8 mouse cellular contexts compared by ENCODE assay signal in the genomic region with DNA sequence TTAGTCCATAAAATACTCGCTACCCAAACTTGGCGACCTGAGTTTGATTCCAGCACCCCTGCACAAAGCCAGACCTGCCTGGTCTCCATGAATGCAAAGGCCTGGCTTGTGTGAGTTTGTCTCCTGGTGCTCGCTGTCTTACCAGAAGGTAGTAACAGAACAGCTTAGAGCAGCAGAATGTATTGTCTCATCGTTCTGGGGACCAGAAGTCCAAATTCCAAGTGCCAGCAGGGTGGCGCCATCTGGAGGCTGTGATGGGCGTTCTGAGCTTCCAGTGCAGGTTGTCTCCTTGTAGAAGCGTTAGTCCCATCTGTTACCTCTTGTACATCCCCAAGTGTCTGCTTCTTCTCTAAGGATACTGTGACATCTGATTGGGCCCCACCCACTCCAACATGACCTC. TPM values are rescaled to one million over a fixed set of nuclear protein-coding genes. Genes with fewer than 3 reads are reported as not detected.
DNase-seq lines count a peak whose midpoint lies in the region; ATAC-seq and TF ChIP-seq lines count a peak whose summit lies in the region.

No protein-coding gene starts in this region.

- no peak overlapping the region for H3K4me3 ChIP-seq in heart, embryonic 11.5 days (ENCODE audit: low read depth, low read length)
- no peak overlapping the region for H3K4me3 ChIP-seq in embryonic facial prominence, embryonic 14.5 days (ENCODE audit: low read depth, low read length)
- H3K4me3 ChIP-seq in midbrain, embryonic 14.5 days (replicated peaks; ENCODE audit: low read depth, low read length), result no peak overlapping the region

- no peak overlapping the region for H3K9ac ChIP-seq in heart, embryonic 11.5 days (ENCODE audit: low read depth, low read length)
- no peak overlapping the region for H3K9ac ChIP-seq in embryonic facial prominence, embryonic 14.5 days (ENCODE audit: low read depth, low read length)
- no peak overlapping the region; the same call in 1 of the 2 replicates for H3K9ac ChIP-seq in midbrain, embryonic 14.5 days (replicated peaks; ENCODE audit: low read length)

- in situ Hi-C loops in Patski (cut with MboI; ENCODE audit: low pct_unique_long_range_greater_than_20kb), result loop anchor here (5.0 kb wide), 1 partner anchor 145 kb away; no protein-coding TSS in a partner anchor

- no peaks in the 10 kb centered on the region for H3K9me3 ChIP-seq in heart, embryonic 11.5 days (replicated peaks; ENCODE audit: control insufficient read depth, low read length)
- no peaks in the 10 kb centered on the region for H3K9me3 ChIP-seq in embryonic facial prominence, embryonic 14.5 days (ENCODE audit: control insufficient read depth, low read length)
- no peaks in the 10 kb centered on the region for H3K9me3 ChIP-seq in midbrain, embryonic 14.5 days (ENCODE audit: control insufficient read depth, low read length)

- peaks cover 11% of the 10 kb centered on the region for H3K4me1 ChIP-seq in heart, embryonic 11.5 days (ENCODE audit: control insufficient read depth, insufficient read depth, low read length)
- peaks cover 5% of the 10 kb centered on the region for H3K4me1 ChIP-seq in embryonic facial prominence, embryonic 14.5 days (ENCODE audit: control insufficient read depth, insufficient read depth, low read length)
- peaks cover 11% of the 10 kb centered on the region for H3K4me1 ChIP-seq in midbrain, embryonic 14.5 days (ENCODE audit: control insufficient read depth, insufficient read depth, low read length)

- CTCF ChIA-PET in Patski (lab: Charles Lee), result interaction anchor here (0.8 to 3.2 kb wide), 6 partner anchors 15 to 172 kb away, joined by 3 to 10 read pairs (median 4); no protein-coding TSS in a partner anchor

- peak; percentile 46 for DNase-seq in heart, postnatal 4 days
- DNase-seq in Patski (ENCODE audit: low read depth, low spot score), result no peak
- DNase-seq in embryonic facial prominence, embryonic 14.5 days (ENCODE audit: low spot score), result peak; percentile 58
- DNase-seq in kidney, postnatal 10 days, result peak; percentile 57
- DNase-seq in midbrain, embryonic 14.5 days, result peak; percentile 83
- no peak for DNase-seq in urinary bladder, adult 2 months (ENCODE audit: low spot score)
- no peak for DNase-seq in heart, postnatal 36 days

- intact Hi-C loops in heart, postnatal 36 days (cut with DNase I), result loop anchor here (1.0 to 2.0 kb wide), 2 partner anchors 139 to 413 kb away; a partner anchor contains a TSS

- peak; percentile 60 for TF ChIP-seq CTCF in Patski (IDR thresholded peaks at IDR 0.05)

- H3K27ac ChIP-seq in heart, embryonic 11.5 days (ENCODE audit: low read depth, low read length), result no peak overlapping the region
- H3K27ac ChIP-seq in embryonic facial prominence, embryonic 14.5 days (replicated peaks; ENCODE audit: low read depth, low read length), result no peak overlapping the region
- peak overlapping the region; percentile 78 for H3K27ac ChIP-seq in midbrain, embryonic 14.5 days (replicated peaks; ENCODE audit: low read depth, low read length)

- POLR2A ChIA-PET in Patski (lab: Charles Lee), result interaction anchor here (0.6 kb wide), 1 partner anchor 164 kb away, joined by 3 read pairs; no protein-coding TSS in a partner anchor

- ATAC-seq in heart, embryonic 11.5 days (replicated peaks; ENCODE audit: insufficient number of reproducible peaks, low FRiP score, low TSS enrichment), result no peak
- no peak for ATAC-seq in Patski
- no peak for ATAC-seq in embryonic facial prominence, embryonic 14.5 days (ENCODE audit: low read depth)
- no peak for ATAC-seq in midbrain, embryonic 14.5 days (ENCODE audit: low FRiP score, low TSS enrichment)

- 33% methylated on average over 7 of the region's 7 CpGs for WGBS in heart, embryonic 11.5 days (ENCODE audit: insufficient replicate concordance)
- 33% methylated on average over 7 of the region's 7 CpGs for WGBS in embryonic facial prominence, embryonic 14.5 days
- whole genome bisulfite sequencing in midbrain, embryonic 14.5 days, result 33% methylated on average over 7 of the region's 7 CpGs

- no peak overlapping the region for H3K4me2 ChIP-seq in heart, embryonic 11.5 days
- H3K4me2 ChIP-seq in embryonic facial prominence, embryonic 14.5 days (ENCODE audit: low read depth, low read length), result no peak overlapping the region
- H3K4me2 ChIP-seq in midbrain, embryonic 14.5 days (ENCODE audit: low read length), result no peak overlapping the region

- H3K27me3 ChIP-seq in heart, embryonic 11.5 days (ENCODE audit: control insufficient read depth, insufficient read depth, low read length), result no peaks in the 10 kb centered on the region
- H3K27me3 ChIP-seq in Patski, result no peaks in the 10 kb centered on the region
- H3K27me3 ChIP-seq in embryonic facial prominence, embryonic 14.5 days (replicated peaks; ENCODE audit: control insufficient read depth, insufficient read depth, low read length), result 0 out of 2 replicates have a peak, but pooled peaks cover 3% of the 10 kb centered on the region
- no peaks in the 10 kb centered on the region for H3K27me3 ChIP-seq in midbrain, embryonic 14.5 days (ENCODE audit: control insufficient read depth, insufficient read depth, low read length)

- H3K36me3 ChIP-seq in heart, embryonic 11.5 days (ENCODE audit: control insufficient read depth, insufficient read depth, low read length), result no peaks in the 10 kb centered on the region
- no peaks in the 10 kb centered on the region for H3K36me3 ChIP-seq in embryonic facial prominence, embryonic 14.5 days (ENCODE audit: control insufficient read depth, insufficient read depth, low read length)
- H3K36me3 ChIP-seq in midbrain, embryonic 14.5 days (ENCODE audit: control insufficient read depth, insufficient read depth, low read length), result no peaks in the 10 kb centered on the region

RNA-seq across cellular contexts. Expression of a gene that starts 57.5 kb away (rescaled TPM):
- total RNA-seq in heart, postnatal 4 days (2021), result 10 to 100 TPM; 78.4 to 81.7 TPM
- 32.6 and 39.4 TPM in 2 replicates for polyA plus RNA-seq in heart, embryonic 11.5 days (2014; fragmentation: Nextera tagmentation; extraction: Ambion mirVana)
- 107 TPM for polyA plus RNA-seq in Patski (2021)
- 43.8 and 45.4 TPM in 2 replicates for polyA plus RNA-seq in embryonic facial prominence, embryonic 14.5 days (2014; fragmentation: Nextera tagmentation; extraction: Ambion mirVana)
- 48.7 and 58.1 TPM in 2 replicates for polyA plus RNA-seq in midbrain, embryonic 14.5 days (2014; fragmentation: Nextera tagmentation; extraction: Ambion mirVana)
- polyA plus RNA-seq in urinary bladder, adult 2 months (2012; rRNA removed), result 65.1 and 67.2 TPM in 2 replicates
- total RNA-seq in heart, postnatal 36 days (2021), result 10 to 100 TPM; 67.9 to 75.2 TPM

Comparison
In these comparisons a context has a peak if more than half of its experiments do, and no peak if none do; other contexts are left out.
1. DNase-seq: peak in heart, postnatal 4 days (single experiment), embryonic facial prominence, embryonic 14.5 days (single experiment), kidney, postnatal 10 days (single experiment) and midbrain, embryonic 14.5 days (single experiment); none in Patski (single experiment), urinary bladder, adult 2 months (single experiment) and heart, postnatal 36 days (0 of 2).